Mouse (Mus musculus) bone marrow, adult 2 months (tissue): Measurements from ENCODE around the gene Nell2.

Experiments
- CTCF ChIP-seq: fragments of 200-500 bp; IDR thresholded peaks from 2 replicates; pipeline ENCODE4 v1.5.1; 2011; ENCODE audit warnings: low read length, control low read depth; ENCODE audit not compliant: control insufficient read depth, insufficient read depth
- POLR2A ChIP-seq: fragments of 200-500 bp; IDR thresholded peaks from 2 replicates; pipeline ENCODE4 v1.6.1; 2011; ENCODE audit warnings: low read depth, mild to moderate bottlenecking, control low read depth, low read length, borderline replicate concordance; ENCODE audit not compliant: control insufficient read depth

DNA sequence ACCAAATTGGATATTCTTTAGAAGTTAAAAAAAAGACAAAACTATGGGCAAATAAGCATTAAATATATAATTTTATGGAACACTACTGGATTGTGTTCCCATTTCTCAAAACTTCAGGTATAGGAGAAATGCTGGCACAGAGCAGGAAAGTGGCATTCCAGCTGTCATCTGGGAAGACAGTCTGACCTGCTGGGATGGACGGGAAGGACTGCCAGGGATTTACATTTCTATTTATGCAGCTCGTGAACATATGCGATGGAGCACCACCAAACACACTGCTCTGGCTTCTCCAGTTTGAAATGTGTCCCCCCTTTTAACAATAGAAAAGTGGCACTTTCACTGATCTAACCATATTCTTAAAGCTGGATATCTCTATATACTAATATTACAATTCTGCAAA lies 291.9 kb downstream of the Nell2 start:
- TF ChIP-seq CTCF = no peak
- TF ChIP-seq POLR2A = no peak
